Mouse (Mus musculus) bone marrow macrophage, adult 2 months (primary cell): Measurements from ENCODE around the gene Ppp4r1. TPM values are rescaled to one million over a fixed set of nuclear protein-coding genes. Genes with fewer than 3 reads are reported as not detected.

Source experiments
- H3K27ac ChIP-seq: 2 replicates; pipeline ENCODE4 v1.5.1; 2012; ENCODE audit warnings: low read depth, low read length; ENCODE audit not compliant: insufficient read depth
- H3K4me1 ChIP-seq: 2 replicates; pipeline ENCODE4 v1.6.1; 2012; ENCODE audit warnings: low read length; ENCODE audit not compliant: control insufficient read depth, insufficient read depth
- H3K4me3 ChIP-seq: 2 replicates; pipeline ENCODE4 v1.5.1; 2012; ENCODE audit warnings: mild to moderate bottlenecking, low read length, moderate library complexity; ENCODE audit not compliant: insufficient read depth
- CTCF ChIP-seq: IDR thresholded peaks from 2 replicates; pipeline ENCODE4 v1.5.1; 2012; ENCODE audit warnings: low read depth, mild to moderate bottlenecking, low read length, moderate library complexity
- POLR2A ChIP-seq: IDR thresholded peaks from 2 replicates; pipeline ENCODE4 v1.6.1; 2012; ENCODE audit warnings: mild to moderate bottlenecking, low read depth, low read length, borderline replicate concordance
- polyA plus RNA-seq: library from polyadenylated mRNA; stranded (reverse); fragments of >200 nt; gene quantifications from 2 replicates; pipeline ENCODE4 v1.2.4, GENCODE M21; 2012; ENCODE audit not compliant: missing spikeins, insufficient read depth, insufficient read length

Ppp4r1 gene
- polyA plus RNA-seq = 58.9 and 64.0 TPM in 2 replicates

DNA sequence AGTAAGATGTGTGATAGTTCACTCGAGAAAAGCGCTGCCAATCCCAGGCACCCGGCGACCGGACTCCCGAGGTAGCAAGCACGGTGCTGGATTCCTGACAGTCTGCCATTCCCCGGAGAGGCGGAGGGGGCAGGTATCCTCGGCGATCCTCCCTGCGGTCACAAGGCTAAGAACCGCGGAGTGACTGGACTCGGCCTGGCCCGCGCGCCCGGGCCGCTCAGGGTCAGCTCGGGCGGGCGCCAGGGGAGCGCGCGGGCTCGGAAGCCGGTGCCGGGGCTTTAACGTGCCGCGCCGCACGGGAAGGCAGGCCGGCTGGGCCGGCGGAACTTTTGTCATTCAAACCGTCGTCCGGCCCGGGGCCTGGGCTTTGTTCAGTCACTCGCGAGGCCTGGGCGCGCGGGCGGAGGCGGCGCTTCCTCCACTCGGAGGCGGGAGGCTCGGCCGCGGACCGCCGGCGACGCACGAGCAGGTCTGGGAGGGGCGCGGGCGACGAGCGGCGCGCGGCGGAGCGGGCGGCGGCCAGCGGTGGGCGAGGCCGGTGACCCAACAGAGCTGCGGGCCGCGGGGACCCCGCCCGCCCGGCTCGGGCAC lies at the start of gene Ppp4r1:
TSS of gene Ppp4r1 (plus strand) at position 23 of the 591 bp plus-strand sequence.
- TF ChIP-seq CTCF (no peak), POLR2A (no peak)
- peaks cover 23% of the 10 kb centered on the region for H3K4me1 ChIP-seq
- H3K27ac ChIP-seq = peak within 1 kb of the TSS; percentile 91
- peak within 1 kb of the TSS; percentile 99 for H3K4me3 ChIP-seq

DNA sequence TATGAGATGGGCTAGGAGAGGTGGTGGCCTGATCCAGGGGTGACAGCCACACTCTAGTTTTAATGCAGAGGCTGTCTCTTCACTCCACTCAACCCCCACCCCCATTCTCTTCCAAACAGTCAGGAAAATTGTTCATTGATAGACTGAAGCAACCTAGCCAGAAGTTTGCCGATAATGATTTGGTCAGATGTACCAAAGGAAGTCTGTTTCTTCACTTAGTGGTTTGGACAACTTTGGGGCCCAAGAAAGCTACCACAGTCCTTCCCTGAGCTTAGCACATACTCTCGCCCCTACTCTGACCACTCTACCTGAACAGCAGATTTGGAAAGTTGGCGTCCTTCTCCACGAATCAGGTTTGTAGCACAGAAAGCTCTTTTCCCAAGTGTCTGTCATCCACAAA lies 49.7 kb upstream of the Ppp4r1 start:
- H3K4me3 ChIP-seq = no peak overlapping the region
- TF ChIP-seq CTCF = no peak
- no peak for TF ChIP-seq POLR2A
- peak overlapping the region; percentile 47 for H3K27ac ChIP-seq
- H3K4me1 ChIP-seq = peaks cover 79% of the 10 kb centered on the region

DNA sequence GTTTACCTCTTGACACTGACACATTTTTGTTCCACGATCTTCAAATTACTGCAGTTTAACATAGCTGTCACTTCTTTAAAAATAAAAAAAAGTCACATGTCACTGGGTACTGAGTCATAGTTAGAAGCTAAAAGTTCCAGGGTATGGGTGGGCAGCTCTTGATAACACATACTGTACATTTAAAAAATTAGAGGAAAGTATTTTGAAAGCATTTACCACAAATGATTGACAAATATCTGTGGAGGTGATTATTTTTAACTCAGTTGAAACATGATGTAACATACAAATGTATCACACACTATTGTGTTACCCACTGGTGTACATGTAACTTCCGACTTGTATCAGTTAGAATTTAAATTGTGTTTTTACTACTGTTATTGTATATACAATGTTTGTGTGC lies 47.3 kb upstream of the Ppp4r1 start:
- Histone ChIP-seq H3K4me1 (peaks cover 80% of the 10 kb centered on the region), H3K27ac (peak overlapping the region; percentile 58), H3K4me3 (no peak overlapping the region)
- TF ChIP-seq POLR2A = no peak
- TF ChIP-seq CTCF = no peak

DNA sequence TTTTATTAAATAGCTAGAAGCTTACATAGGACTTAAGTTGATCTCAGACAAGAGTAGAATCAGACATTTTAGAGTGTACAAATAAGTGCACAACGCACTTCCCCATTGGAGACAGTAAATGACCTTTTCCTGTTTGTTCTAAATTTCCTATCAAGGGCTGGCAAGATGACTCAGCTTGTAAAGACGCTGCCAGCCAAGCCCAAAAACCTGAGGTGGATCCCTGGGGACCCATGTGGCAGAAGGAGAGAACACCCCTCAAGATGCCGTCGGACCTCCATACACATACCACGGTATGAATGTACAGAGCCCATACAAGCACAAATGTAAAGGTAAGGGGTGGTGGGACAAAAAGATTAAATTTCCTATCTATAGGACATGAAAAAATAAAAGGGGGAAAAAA lies 45.2 kb upstream of the Ppp4r1 start:
- Histone ChIP-seq H3K4me3 (peak overlapping the region; percentile 16), H3K4me1 (peaks cover 71% of the 10 kb centered on the region), H3K27ac (peak overlapping the region; percentile 90)
- TF ChIP-seq CTCF = no peak
- no peak for TF ChIP-seq POLR2A

DNA sequence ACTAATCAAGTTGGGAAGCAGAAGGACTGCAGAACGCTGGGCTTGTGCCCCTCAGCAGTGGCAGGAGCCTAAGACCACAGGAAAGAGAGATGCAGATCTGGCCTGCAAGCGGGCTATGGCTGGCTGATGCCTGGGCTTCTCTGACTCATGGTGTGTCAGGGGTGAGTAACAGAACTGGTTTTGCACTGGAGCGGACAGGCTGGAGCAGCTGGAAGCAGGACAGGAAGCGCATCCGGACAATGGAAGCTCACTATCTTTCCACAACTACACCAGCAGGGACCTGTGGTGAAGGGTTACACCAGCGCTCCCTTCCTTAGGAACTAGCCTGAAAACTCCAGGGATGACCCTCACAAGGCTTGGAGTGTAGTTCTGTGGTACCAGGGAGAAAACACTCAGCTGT lies 44.8 kb upstream of the Ppp4r1 start:
- Histone ChIP-seq H3K4me1 (peaks cover 66% of the 10 kb centered on the region), H3K4me3 (peak overlapping the region; percentile 16), H3K27ac (peak overlapping the region; percentile 90)
- no peak for TF ChIP-seq CTCF
- no peak for TF ChIP-seq POLR2A

DNA sequence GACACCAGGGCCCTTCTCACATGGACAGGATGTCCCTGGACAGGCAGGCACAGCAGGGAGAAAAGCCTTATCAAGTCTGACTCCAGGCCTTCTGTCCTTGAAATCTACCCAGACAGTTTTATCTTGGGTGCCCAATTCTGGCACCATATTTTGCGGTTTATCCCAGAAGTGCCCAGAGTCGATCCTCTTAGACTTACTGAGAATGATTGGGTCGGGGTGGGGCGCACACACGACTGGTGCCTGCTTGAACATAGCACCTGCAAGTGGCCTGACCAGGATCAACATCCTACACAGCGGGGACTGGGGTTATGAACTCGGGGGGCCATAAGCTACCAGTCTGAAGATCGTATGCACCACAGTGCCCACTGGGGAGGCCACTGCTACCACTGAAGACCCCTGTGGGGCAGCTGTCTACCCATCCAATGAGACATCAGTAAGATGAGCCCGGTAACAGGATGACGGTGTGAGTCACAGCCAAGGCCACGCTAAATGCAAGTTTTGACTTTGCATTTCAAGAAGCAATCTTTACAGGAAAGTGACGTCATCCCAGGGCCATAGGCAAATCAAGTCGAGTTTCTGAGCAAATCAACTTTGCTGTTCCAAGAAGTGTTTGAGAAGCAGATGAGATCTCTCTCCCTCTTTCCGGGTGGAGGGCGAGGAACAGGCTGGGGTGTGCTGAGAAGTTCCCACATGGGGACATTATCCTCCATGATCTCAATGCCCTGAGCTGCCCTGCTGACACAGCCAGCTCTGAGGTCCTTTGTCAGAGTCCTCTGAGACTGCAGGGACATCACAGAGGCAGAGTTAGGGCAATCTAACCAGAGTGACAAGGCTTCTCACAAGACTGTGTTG lies 42.3 kb upstream of the Ppp4r1 start:
- no peak overlapping the region for H3K4me3 ChIP-seq
- H3K4me1 ChIP-seq = peaks cover 45% of the 10 kb centered on the region
- no peak for TF ChIP-seq CTCF
- no peak for TF ChIP-seq POLR2A
- H3K27ac ChIP-seq = peak overlapping the region; percentile 33

DNA sequence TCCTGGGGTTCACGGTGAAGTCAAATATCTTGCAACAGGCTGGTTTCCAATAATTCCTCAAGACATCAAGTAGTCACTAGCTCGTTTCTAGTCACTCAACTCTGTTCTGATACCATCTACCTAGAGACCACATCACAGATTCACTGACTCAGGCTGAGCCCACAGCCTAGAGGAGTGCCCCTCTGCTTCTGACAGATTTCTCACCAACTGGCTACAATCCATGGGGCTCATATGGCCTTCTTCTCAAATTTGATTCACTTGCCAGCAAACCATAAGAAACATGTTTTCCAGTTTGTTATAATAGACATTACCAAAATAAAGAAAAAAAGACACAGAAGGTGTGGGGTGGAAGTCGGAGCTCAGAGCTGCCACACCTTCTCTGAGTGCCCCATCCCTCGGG lies 40.8 kb upstream of the Ppp4r1 start:
- Histone ChIP-seq H3K4me3 (no peak overlapping the region), H3K27ac (no peak overlapping the region), H3K4me1 (peaks cover 36% of the 10 kb centered on the region)
- TF ChIP-seq CTCF (no peak), POLR2A (no peak)

DNA sequence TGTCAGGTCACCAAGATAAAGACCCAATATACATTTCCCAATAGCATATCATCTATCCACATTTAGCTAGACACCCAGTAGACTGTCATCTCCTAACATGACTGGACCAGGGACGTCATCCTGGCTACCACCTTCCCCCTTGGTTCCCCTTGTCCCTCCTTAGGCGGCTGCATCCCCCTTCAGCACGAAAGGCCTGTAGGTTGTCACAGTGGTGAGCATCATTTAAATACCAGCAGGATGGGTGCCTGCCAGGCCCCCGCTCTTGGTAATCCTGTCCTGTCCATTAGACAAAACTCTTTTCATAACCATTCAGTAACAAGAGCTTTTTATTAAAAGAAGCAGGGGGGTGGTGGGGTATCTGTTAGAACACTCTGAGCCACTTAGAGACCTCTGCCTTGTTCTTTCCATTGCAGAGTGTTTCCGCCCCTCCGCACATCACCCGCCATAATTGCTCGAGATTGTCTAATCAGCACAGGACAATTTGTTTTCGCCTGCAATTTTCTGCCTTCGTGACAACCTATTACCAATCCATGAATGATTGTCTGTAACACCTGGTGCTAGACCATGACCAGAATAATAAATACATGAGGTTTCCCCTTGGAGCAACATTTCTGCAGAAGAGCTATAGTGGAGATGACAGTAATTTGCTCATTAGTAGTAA lies 40.0 kb upstream of the Ppp4r1 start:
- TF ChIP-seq CTCF = no peak
- TF ChIP-seq POLR2A = no peak
- Histone ChIP-seq H3K4me3 (no peak overlapping the region), H3K27ac (no peak overlapping the region), H3K4me1 (peaks cover 33% of the 10 kb centered on the region)

DNA sequence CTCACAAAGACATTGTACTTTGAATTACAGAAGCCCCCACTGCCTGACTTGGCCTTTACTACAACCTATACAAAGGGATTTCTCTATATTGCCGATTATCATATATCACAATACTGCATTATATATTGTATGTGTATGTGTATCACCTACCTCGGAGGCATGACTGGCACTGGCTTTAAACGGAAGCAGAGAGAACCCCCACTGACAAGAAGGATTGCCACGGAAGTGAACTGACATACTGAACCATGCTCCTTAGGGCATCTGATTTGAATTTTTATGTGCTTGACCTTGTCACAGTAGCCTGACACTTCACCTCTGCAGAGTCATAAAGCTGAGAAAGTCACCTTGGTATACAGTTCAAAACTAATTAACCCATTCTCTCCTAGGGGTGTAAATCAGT lies 39.4 kb upstream of the Ppp4r1 start:
- TF ChIP-seq POLR2A (no peak), CTCF (no peak)
- no peak overlapping the region for H3K27ac ChIP-seq

DNA sequence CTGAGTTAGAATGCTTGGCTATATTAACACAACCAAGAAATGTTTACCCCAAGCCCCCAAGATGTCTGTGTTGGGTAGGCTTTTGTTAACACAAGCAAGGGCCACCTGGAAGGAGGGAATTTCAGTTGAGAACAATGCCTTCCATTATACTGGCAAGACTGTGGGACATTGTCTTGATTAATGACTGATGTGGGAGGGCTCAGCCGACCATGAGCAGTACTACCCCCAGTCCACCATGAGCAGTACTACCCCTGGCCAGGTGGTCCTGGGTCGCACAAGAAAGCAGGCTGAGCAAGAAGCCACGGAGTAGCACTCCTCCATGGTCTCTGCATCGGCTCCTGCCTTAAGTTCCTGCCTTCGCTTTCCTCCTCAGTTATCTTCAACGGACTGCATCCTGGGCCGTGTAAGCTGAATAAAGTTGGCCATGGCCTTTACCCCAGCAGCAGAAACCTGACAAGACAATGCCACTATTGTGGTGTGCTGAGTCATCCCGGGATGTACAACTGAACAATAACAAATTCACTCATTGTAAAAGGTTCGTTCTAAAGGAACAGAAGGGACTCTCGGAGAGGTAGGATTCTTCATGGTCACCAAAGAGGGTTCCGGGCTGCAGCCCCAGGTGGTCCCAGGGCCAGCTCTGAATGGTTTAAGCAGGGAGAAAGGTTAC lies 38.6 kb upstream of the Ppp4r1 start:
- no peak overlapping the region for H3K27ac ChIP-seq
- H3K4me1 ChIP-seq = peaks cover 22% of the 10 kb centered on the region
- no peak for TF ChIP-seq CTCF
- TF ChIP-seq POLR2A = no peak
- H3K4me3 ChIP-seq = no peak overlapping the region

More for the DNA sequence above, 39.4 kb upstream of the Ppp4r1 start:
- Histone ChIP-seq H3K4me3 (no peak overlapping the region), H3K4me1 (peaks cover 27% of the 10 kb centered on the region)
